Mouse (Mus musculus) heart, adult 2 months (tissue): Measurements from ENCODE around the gene Rimbp3. TPM values are rescaled to one million over a fixed set of nuclear protein-coding genes. Genes with fewer than 3 reads are reported as not detected.

Source experiments
- DNase-seq, 2 experiments: peaks; one replicate each; pipeline ENCODE4 v3.0.0; 2021
- H3K27ac ChIP-seq: fragments of 200-600 bp; 2 replicates; pipeline ENCODE4 v1.8.1; 2022
- H3K27me3 ChIP-seq: fragments of 200-500 bp; 2 replicates; pipeline ENCODE4 v1.6.1; 2012; ENCODE audit warnings: mild to moderate bottlenecking, low read length, inconsistent platforms, mixed read lengths; ENCODE audit not compliant: control insufficient read depth, insufficient read depth
- H3K36me3 ChIP-seq: fragments of 200-500 bp; 2 replicates; pipeline ENCODE4 v1.6.1; 2012; ENCODE audit warnings: low read length, inconsistent platforms; ENCODE audit not compliant: control insufficient read depth, insufficient read depth
- H3K4me1 ChIP-seq: fragments of 200-500 bp; 2 replicates; pipeline ENCODE4 v1.6.1; 2011; ENCODE audit warnings: low read length; ENCODE audit not compliant: control insufficient read depth, insufficient read depth
- H3K4me3 ChIP-seq: fragments of 200-600 bp; 2 replicates; pipeline ENCODE4 v1.8.1; 2022
- H3K79me2 ChIP-seq: fragments of 200-500 bp; replicated peaks from 2 replicates; pipeline ENCODE4 v1.6.1; 2012; ENCODE audit warnings: mild to moderate bottlenecking, inconsistent platforms, low read length, moderate library complexity, mixed read lengths; ENCODE audit not compliant: control insufficient read depth, insufficient read depth
- H3K9ac ChIP-seq: fragments of 200-500 bp; 2 replicates; pipeline ENCODE4 v1.6.1; 2012; ENCODE audit warnings: low read depth, mild to moderate bottlenecking, control low read depth, inconsistent platforms, low read length, mixed read lengths
- CTCF ChIP-seq: fragments of 200-600 bp; IDR thresholded peaks from 2 replicates; pipeline ENCODE4 v1.8.1; 2022; ENCODE audit warnings: antibody characterized with exemption, mild to moderate bottlenecking, moderate library complexity
- EP300 ChIP-seq: fragments of 200-500 bp; IDR thresholded peaks from 2 replicates; pipeline ENCODE4 v1.6.1; 2011; ENCODE audit warnings: low read depth, low read length, control low read depth; ENCODE audit not compliant: insufficient read depth
- POLR2A ChIP-seq: fragments of 200-500 bp; IDR thresholded peaks from 2 replicates; pipeline ENCODE4 v1.6.1; 2011; ENCODE audit warnings: mild to moderate bottlenecking, low read depth, low read length, control low read depth; ENCODE audit not compliant: insufficient read depth
- WGBS: fragments of 180-500 bp; shearing (Covaris S2); methylation state at CpG from one replicate; pipeline ENCODE4 v1.1.7; 2018; 5-methylcytosine and 5-hydroxymethylcytosine counted together
- intact Hi-C: fragments of 180-260 bp; cut with DNase I; formaldehyde crosslinking; loops from one replicate; pipeline ENCODE4 v1.15.1; 2025
- polyA plus RNA-seq: library from polyadenylated mRNA; depleted of rRNA; stranded (reverse); fragments of >200 nt; gene quantifications from 2 replicates; pipeline ENCODE4 v1.2.3, GENCODE M21; 2012
- total RNA-seq, 2 experiments: library from RNA; stranded (reverse); gene quantifications; 2 replicates each; pipeline ENCODE4 v1.2.3; 2021

The Rimbp3 gene
- total and polyA plus RNA-seq, 3 experiments: 0.13 to 0.16 (median 0.14) TPM

GRCm38 (mm10) chr16:17247727-17248126 lies 39.3 kb downstream of the Rimbp3 start:
- TF ChIP-seq CTCF (no peak), EP300 (0 out of 2 replicates have a peak, but pooled peaks have one; percentile 17), POLR2A (no peak)
- Histone ChIP-seq H3K36me3 (no peaks in the 10 kb centered on the region), H3K4me3 (no peak overlapping the region), H3K9ac (no peak overlapping the region), H3K27me3 (no peaks in the 10 kb centered on the region), H3K79me2 (peaks cover 1% of the 10 kb centered on the region; the same call in 1 of the 2 replicates), H3K4me1 (peaks cover 3% of the 10 kb centered on the region), H3K27ac (no peak overlapping the region)
- peak; percentile 50 to 61 for DNase-seq
- intact Hi-C loops: no loop called here
- 49% methylated on average over 4 of the region's 4 CpGs for WGBS

GRCm38 (mm10) chr16:17249135-17249534 lies 40.7 kb downstream of the Rimbp3 start:
- H3K4me1 ChIP-seq: peaks cover 5% of the 10 kb centered on the region
- H3K36me3 ChIP-seq: no peaks in the 10 kb centered on the region
- no peak overlapping the region for H3K4me3 ChIP-seq
- H3K9ac ChIP-seq: no peak overlapping the region
- no peaks in the 10 kb centered on the region for H3K27me3 ChIP-seq
- intact Hi-C loops: no loop called here
- no peak overlapping the region for H3K27ac ChIP-seq
- no peak for DNase-seq
- H3K79me2 ChIP-seq: peaks cover 1% of the 10 kb centered on the region; the same call in 1 of the 2 replicates
- 36% methylated on average over 6 of the region's 6 CpGs for WGBS
- TF ChIP-seq CTCF: no peak
- no peak for TF ChIP-seq EP300
- no peak for TF ChIP-seq POLR2A

- DNase-seq: peak; percentile 58 to 78
- intact Hi-C loops: no loop called here
- TF ChIP-seq CTCF (no peak), EP300 (no peak), POLR2A (no peak)
- Histone ChIP-seq H3K36me3 (no peaks in the 10 kb centered on the region), H3K27me3 (no peaks in the 10 kb centered on the region), H3K9ac (no peak overlapping the region), H3K27ac (no peak overlapping the region), H3K4me3 (no peak overlapping the region), H3K79me2 (peaks cover 1% of the 10 kb centered on the region; the same call in 1 of the 2 replicates), H3K4me1 (peaks cover 5% of the 10 kb centered on the region)
- 39% methylated on average over 3 of the region's 3 CpGs for WGBS
Measured at GRCm38 (mm10) chr16:17251539-17251938, 43.1 kb downstream of the Rimbp3 start.

- no peak for DNase-seq
- intact Hi-C loops: no loop called here
- Histone ChIP-seq H3K36me3 (no peaks in the 10 kb centered on the region), H3K4me3 (no peak overlapping the region), H3K27ac (no peak overlapping the region), H3K79me2 (peaks cover 1% of the 10 kb centered on the region; the same call in 1 of the 2 replicates), H3K9ac (no peak overlapping the region), H3K27me3 (no peaks in the 10 kb centered on the region), H3K4me1 (peaks cover 7% of the 10 kb centered on the region)
- 75% methylated on average over 3 of the region's 3 CpGs for WGBS
- no peak for TF ChIP-seq EP300
- no peak for TF ChIP-seq CTCF
- TF ChIP-seq POLR2A: no peak
Measured at GRCm38 (mm10) chr16:17252086-17252726, 43.8 kb downstream of the Rimbp3 start.

- Histone ChIP-seq H3K27ac (no peak overlapping the region), H3K79me2 (peaks cover 1% of the 10 kb centered on the region; the same call in 1 of the 2 replicates), H3K4me3 (no peak overlapping the region), H3K4me1 (peaks cover 4% of the 10 kb centered on the region), H3K36me3 (no peaks in the 10 kb centered on the region), H3K9ac (no peak overlapping the region), H3K27me3 (no peaks in the 10 kb centered on the region)
- intact Hi-C loops: no loop called here
- DNase-seq: no peak
- TF ChIP-seq CTCF (no peak), EP300 (no peak), POLR2A (no peak)
- 79% methylated on average over 7 of the region's 7 CpGs for WGBS
Measured at GRCm38 (mm10) chr16:17252841-17253240, 44.4 kb downstream of the Rimbp3 start.

GRCm38 (mm10) chr16:17254005-17254597 lies 45.7 kb downstream of the Rimbp3 start:
- H3K36me3 ChIP-seq: no peaks in the 10 kb centered on the region
- H3K9ac ChIP-seq: no peak overlapping the region
- no peaks in the 10 kb centered on the region for H3K27me3 ChIP-seq
- no peak for DNase-seq
- intact Hi-C loops: loop anchor here (2.0 kb wide), 1 partner anchor 13 kb away; no protein-coding TSS in a partner anchor
- 0 out of 2 replicates have a peak, but pooled peaks cover 1% of the 10 kb centered on the region for H3K79me2 ChIP-seq
- no peak overlapping the region for H3K4me3 ChIP-seq
- TF ChIP-seq POLR2A: no peak
- no peak overlapping the region for H3K27ac ChIP-seq
- WGBS: 53% methylated on average over 4 of the region's 4 CpGs
- H3K4me1 ChIP-seq: peaks cover 3% of the 10 kb centered on the region
